Mouse (Mus musculus) liver, adult (tissue): ENCODE data around the gene Ets1.

Source experiments
- GATA4 ChIP-seq: IDR thresholded peaks from 2 replicates; pipeline ENCODE4 v1.6.1; 2014; ENCODE audit warnings: mild to moderate bottlenecking, low read length; ENCODE audit not compliant: insufficient replicate concordance

The Ets1 gene

GRCm38 (mm10) chr9:32611340-32611739 lies 24.7 kb upstream of the Ets1 start:
- TF ChIP-seq GATA4 = no peak

DNA sequence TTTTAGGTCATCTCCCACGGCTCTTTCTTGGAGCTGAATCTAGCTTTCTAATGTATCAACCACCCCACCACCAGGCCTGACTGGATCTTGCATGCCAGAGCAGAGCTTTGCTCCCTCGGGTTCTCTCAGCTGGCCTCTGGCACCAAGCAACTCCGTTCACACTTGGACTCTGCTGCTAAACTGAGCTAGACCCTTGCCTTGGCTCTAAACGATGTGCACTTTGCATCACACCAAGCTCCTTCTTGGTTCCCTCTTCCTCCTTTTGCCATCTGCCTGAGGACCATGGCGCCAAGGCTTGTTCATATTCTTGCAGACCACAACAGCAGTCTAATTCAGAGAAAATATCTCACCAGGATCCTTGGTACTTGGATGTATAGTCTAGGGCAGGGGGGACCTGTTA lies 23.6 kb upstream of the Ets1 start:
- TF ChIP-seq GATA4 = no peak

DNA sequence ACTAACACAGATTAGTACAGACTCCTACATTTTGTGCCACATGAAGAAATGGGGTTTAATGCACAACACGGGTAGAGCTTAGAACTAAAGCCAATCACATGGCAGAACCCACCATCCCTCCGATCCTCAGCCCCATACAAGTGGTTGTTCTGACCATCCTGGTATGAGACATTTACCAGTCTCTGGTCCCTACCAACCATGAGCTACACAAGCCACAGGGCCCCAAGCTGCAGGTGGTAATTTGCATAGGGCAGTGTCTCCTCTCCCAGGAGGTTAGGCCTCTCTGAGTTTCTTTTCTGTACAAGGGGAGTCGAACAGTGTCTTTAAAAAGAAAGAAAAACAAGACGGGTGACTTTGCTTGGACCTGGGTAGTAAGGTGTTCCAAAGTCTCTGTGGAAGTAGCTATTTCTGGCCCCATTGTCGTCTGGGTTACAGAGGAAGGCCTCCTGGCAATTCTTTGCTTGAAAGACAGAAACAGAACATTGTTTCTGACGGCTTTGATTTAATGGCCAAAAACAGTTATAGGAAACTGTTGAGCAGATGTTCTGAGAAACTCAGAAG lies 23.1 kb upstream of the Ets1 start:
- no peak for TF ChIP-seq GATA4

DNA sequence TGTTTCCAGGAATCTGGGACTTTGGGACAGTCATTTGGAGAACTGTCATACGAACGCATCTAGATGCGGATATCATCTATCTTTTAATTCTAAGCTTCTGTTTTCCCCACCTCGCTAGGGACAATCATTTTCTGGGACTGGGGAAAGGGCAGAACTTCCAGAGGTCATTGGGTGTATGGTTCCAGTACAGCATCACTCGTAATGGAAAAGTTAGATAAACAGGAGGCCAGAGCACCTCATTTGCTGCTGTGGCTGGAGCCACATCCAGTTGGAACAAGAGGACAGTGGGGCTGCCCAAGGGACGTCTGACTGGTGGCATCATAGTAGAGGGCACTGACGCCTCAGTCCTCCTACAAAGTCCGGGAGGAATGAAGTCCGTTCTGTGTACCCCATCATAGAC lies 21.8 kb upstream of the Ets1 start:
- no peak for TF ChIP-seq GATA4

- TF ChIP-seq GATA4 = no peak
Measured at GRCm38 (mm10) chr9:32615461-32615860, 20.6 kb upstream of the Ets1 start.

- TF ChIP-seq GATA4 = no peak
Measured at GRCm38 (mm10) chr9:32615986-32616385, 20.0 kb upstream of the Ets1 start.

- TF ChIP-seq GATA4 = no peak
Measured at GRCm38 (mm10) chr9:32616516-32617429, 19.2 kb upstream of the Ets1 start.

DNA sequence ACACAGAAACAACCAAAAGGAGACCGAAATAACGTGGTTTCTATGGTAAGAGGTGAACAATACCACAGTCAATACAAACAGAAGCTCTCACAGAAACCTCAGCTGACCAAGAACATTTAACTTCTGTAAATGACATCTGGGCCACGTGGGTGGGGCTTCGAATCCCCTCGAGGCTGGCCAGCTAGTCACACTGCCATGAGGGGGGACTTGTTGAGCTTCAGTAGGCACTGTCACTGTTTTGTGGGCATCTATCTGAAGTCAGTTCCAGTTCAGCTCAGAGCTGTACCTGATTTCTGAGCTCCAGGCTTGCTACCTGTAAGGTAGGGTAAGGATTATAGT lies 18.6 kb upstream of the Ets1 start:
- TF ChIP-seq GATA4 = no peak

DNA sequence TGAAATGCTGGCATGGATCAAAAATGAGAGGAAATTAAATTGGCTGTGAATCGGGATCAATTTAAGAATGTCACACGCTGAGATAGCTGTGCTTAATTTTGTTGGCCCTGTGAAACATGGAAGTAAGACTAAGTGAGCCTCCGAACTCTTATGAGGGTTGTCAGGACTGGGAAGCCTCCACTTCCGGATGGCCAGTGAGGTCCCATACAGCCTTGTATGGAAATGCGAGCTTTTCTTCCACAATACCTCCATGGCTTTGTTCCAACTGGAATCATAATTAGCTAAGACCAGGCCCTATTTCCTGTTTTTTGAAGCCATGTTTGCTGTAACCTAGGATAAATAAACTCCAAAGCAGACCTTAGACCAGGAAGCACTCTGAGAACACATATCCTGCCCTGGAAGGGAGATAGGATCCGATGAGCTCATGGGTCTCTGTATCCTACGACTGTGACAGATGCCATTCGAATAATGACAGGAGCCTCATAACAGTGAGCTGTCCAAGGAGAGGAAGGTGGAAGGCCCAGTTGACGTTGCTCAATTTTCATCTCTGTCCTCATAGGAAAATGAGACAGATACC lies 17.4 kb upstream of the Ets1 start:
- no peak for TF ChIP-seq GATA4

- TF ChIP-seq GATA4 = no peak
Measured at GRCm38 (mm10) chr9:32619661-32620060, 16.4 kb upstream of the Ets1 start.

DNA sequence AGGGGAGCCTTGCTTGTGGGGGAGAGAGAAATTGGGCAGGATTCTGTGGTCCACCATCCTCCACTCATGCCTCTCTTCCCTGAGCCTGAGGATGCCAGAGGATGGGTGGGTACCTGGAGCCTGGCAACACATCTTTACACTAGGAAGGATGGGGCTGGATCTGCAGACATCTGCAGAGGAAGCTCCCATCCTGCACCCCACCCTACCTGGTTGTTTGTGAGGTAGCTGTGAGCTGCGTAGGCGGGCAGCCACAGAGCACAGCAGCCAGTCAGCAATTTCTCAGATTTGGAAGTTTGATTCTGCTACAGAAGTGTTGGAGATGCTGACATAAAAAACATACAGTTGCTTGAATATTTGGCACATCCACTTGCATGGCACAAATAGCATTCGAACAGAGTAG lies 15.6 kb upstream of the Ets1 start:
- no peak for TF ChIP-seq GATA4

DNA sequence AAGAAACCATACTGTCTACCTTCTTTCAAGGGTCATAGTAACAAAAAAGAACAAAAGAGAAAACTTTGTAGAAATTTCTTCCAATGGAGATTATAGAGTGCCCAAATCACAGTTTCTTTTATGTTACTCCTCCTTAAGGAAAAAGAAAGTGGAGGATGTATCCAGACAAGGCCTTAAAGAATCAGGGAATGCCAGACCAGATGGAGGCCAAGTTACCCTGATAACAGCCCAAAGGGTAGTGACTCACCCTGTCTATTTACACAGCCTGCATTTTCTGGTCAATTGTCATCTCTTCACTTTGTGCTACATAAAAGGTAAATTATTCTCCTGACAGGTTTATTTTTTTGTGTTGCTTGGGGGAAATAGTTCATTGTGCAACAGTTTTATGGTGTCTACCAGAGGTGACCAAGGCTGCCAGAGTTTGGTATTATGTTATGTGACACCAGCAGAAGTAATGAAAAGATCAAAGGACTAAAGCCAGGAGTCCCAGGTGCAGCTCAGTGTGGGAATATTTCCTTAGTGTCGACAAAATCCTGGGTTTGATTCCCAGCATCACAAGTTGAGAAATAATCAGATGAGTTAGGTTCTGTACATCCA lies 6.5 kb upstream of the Ets1 start:
- TF ChIP-seq GATA4 = no peak

GRCm38 (mm10) chr9:32631341-32631740 lies 4.7 kb upstream of the Ets1 start:
- TF ChIP-seq GATA4 = no peak

DNA sequence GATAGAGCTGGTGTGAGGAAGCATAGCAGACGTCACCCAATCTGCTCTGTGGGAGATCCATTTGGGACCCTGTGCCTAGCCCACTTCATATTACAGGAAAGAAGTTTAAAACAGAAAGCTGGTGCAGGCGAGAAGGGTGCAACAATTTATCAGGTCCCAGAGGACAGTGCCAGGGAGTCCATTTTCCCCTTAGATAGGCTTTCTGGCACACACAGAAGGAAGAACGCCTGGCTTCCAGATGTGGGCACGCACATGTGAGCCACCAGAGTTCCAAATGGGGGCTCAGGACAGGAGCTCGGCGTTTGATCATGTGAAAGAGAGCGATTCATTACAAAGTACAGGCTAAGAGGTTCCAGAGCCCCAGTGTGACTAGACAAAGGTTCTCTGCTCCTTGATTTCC lies 3.8 kb upstream of the Ets1 start:
- TF ChIP-seq GATA4 = no peak

DNA sequence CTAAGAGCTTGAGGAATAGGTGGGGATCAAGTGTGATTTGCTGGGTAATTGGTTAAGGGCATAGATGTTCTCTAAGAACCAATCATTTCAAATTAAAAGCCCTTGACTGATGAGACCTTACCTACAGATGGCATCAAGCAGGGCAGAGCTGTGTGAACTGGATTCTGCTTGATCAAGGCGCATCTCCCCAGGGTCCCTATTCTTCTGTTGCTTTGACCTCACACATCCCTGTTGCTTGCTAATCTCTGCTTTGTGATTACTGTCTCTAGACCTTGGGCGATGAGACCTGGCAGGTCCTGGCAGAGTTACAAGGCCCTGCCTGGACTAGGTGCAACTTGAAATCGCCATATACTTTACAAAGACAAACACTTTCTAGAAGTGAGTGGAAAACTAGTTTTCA lies 9.0 kb downstream of the Ets1 start:
- TF ChIP-seq GATA4 = no peak

DNA sequence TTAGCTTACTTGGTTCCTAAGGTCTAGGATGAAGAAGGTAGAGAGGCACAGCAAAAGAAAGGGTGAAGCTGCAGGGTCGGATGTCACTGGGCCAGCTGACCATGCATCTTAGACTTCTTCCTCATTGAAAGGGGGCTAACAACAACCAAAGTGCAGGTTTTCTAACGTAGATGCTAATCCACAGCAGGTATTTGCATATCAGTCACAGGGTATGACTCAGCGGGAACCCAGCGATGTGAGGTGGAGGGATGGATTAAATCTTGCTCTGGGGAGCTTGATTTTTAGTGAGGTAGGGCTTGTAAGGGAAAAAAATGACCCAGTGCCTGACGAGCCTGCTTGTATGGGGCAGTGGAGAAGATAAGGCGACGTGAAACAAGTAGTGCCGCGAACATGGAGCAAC lies 9.5 kb downstream of the Ets1 start:
- no peak for TF ChIP-seq GATA4
